Mouse (Mus musculus): ENCODE data around the gene Pigk. TPM values are rescaled to one million over a fixed set of nuclear protein-coding genes. Genes with fewer than 3 reads are reported as not detected.

Pigk gene
- total RNA-seq, 2 experiments from 2014 or later, result 23.4 to 29.8 TPM

- intact Hi-C loops (cut with DNase I), result no loop called here
- no peak for DNase-seq (ENCODE audit: low spot score)
These were observed 166.4 kb downstream of the Pigk start for GRCm38 (mm10) chr3:152880121-152880835.

- DNase-seq (ENCODE audit: low spot score), result no peak
- intact Hi-C loops (cut with DNase I), result no loop called here
These were observed 167.8 kb downstream of the Pigk start for GRCm38 (mm10) chr3:152881706-152882105.

- intact Hi-C loops (cut with DNase I), result no loop called here
- DNase-seq (ENCODE audit: low spot score), result no peak
These were observed 169.7 kb downstream of the Pigk start for GRCm38 (mm10) chr3:152883556-152883955.

- intact Hi-C loops (cut with DNase I), result no loop called here
These were observed 172.8 kb downstream of the Pigk start for GRCm38 (mm10) chr3:152886749-152887148.

GRCm38 (mm10) chr3:152888116-152888515 is 174.2 kb downstream of the Pigk start:
- DNase-seq (ENCODE audit: low spot score), result no peak
- intact Hi-C loops (cut with DNase I), result no loop called here

More at GRCm38 (mm10) chr3:152886749-152887148, 172.8 kb downstream of the Pigk start:
- no peak for DNase-seq (ENCODE audit: low spot score)

- intact Hi-C loops (cut with DNase I), result no loop called here
- no peak for DNase-seq (ENCODE audit: low spot score)
These were observed 181.0 kb downstream of the Pigk start for GRCm38 (mm10) chr3:152894935-152895334.

GRCm38 (mm10) chr3:152896111-152896510 is 182.2 kb downstream of the Pigk start:
- no peak for DNase-seq (ENCODE audit: low spot score)
- intact Hi-C loops (cut with DNase I), result no loop called here

GRCm38 (mm10) chr3:152897196-152897595 is 183.3 kb downstream of the Pigk start:
- DNase-seq (ENCODE audit: low spot score), result no peak
- intact Hi-C loops (cut with DNase I), result no loop called here

- intact Hi-C loops (cut with DNase I), result no loop called here
- no peak for DNase-seq (ENCODE audit: low spot score)
These were observed 185.0 kb downstream of the Pigk start for GRCm38 (mm10) chr3:152898906-152899305.

- no peak for DNase-seq (ENCODE audit: low spot score)
- intact Hi-C loops (cut with DNase I), result no loop called here
These were observed 191.1 kb downstream of the Pigk start for GRCm38 (mm10) chr3:152905026-152905425.

- DNase-seq (ENCODE audit: low spot score), result no peak
- intact Hi-C loops (cut with DNase I), result no loop called here
These were observed 191.9 kb downstream of the Pigk start for GRCm38 (mm10) chr3:152905800-152906199.

- DNase-seq (ENCODE audit: low spot score), result no peak
- intact Hi-C loops (cut with DNase I), result no loop called here
These were observed 193.2 kb downstream of the Pigk start for GRCm38 (mm10) chr3:152907087-152907486.

- DNase-seq (ENCODE audit: low spot score), result no peak
- intact Hi-C loops (cut with DNase I), result no loop called here
These were observed 193.8 kb downstream of the Pigk start for GRCm38 (mm10) chr3:152907683-152908082.

- intact Hi-C loops (cut with DNase I), result no loop called here
- no peak for DNase-seq (ENCODE audit: low spot score)
These were observed 197.7 kb downstream of the Pigk start for GRCm38 (mm10) chr3:152911578-152911977.

GRCm38 (mm10) chr3:152912216-152913101 is 198.6 kb downstream of the Pigk start:
- intact Hi-C loops (cut with DNase I), result no loop called here
- no peak for DNase-seq (ENCODE audit: low spot score)

- DNase-seq (ENCODE audit: low spot score), result no peak
- intact Hi-C loops (cut with DNase I), result no loop called here
These were observed 199.2 kb downstream of the Pigk start for GRCm38 (mm10) chr3:152913150-152913549.

GRCm38 (mm10) chr3:152913625-152914024 is 199.7 kb downstream of the Pigk start:
- DNase-seq (ENCODE audit: low spot score), result no peak
- intact Hi-C loops (cut with DNase I), result no loop called here

GRCm38 (mm10) chr3:152914376-152914775 is 200.5 kb downstream of the Pigk start:
- intact Hi-C loops (cut with DNase I), result no loop called here
- no peak for DNase-seq (ENCODE audit: low spot score)

GRCm38 (mm10) chr3:152917579-152917978 is 203.7 kb downstream of the Pigk start:
- no peak for DNase-seq (ENCODE audit: low spot score)
- intact Hi-C loops (cut with DNase I), result no loop called here

- intact Hi-C loops (cut with DNase I), result no loop called here
- no peak for DNase-seq (ENCODE audit: low spot score)
These were observed 205.2 kb downstream of the Pigk start for GRCm38 (mm10) chr3:152919101-152919500.

- intact Hi-C loops (cut with DNase I), result no loop called here
- no peak for DNase-seq (ENCODE audit: low spot score)
These were observed 206.5 kb downstream of the Pigk start for GRCm38 (mm10) chr3:152920365-152920764.
